ENCODE assay signal across 8 mouse cellular contexts in the genomic region with DNA sequence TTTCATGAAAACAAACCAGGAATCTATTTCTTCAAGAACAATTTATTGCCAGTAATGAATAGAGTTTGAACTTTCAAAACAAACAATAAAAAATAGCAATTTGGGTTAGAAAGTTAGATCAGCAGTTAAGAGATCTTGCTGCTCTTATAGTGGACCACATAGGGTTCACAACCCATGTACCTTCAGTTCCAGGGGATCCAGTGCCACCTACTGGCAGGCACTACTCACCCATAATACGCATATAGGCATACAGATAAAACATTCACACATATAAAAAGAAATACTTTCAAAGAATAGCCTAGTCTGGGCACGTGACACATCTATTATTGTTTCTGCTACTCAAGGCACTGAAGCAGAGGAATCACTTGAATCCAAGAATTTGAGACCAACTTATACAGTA. TPM values are rescaled to one million over a fixed set of nuclear protein-coding genes. Genes with fewer than 3 reads are reported as not detected.
DNase-seq lines count a peak whose midpoint lies in the region; ATAC-seq and TF ChIP-seq lines count a peak whose summit lies in the region.
"Had no signal": no experiment of that assay in that cellular context is flagged by ENCODE, and none has a peak within 500 bp of the region (broad histone marks: within the 10 kb centered on the region; RNA-seq: fewer than 3 reads in every experiment).

No protein-coding gene starts in this region.

- H3K27ac ChIP-seq in intestine, postnatal 0 days (ENCODE audit: low read depth, low read length) = no peak overlapping the region
- H3K27ac ChIP-seq in intestine, embryonic 16.5 days (ENCODE audit: low read length) = no peak overlapping the region
- no peak overlapping the region for H3K27ac ChIP-seq in CH12.LX (ENCODE audit: insufficient read depth, low read depth)
- no peak overlapping the region for H3K27ac ChIP-seq in lung, postnatal 0 days (ENCODE audit: low read length)

- no peak for TF ChIP-seq POLR2A in CH12.LX (IDR thresholded peaks at IDR 0.05; ENCODE audit: low read depth, low read length)

- no peaks in the 10 kb centered on the region for H3K9me3 ChIP-seq in intestine, postnatal 0 days (ENCODE audit: control insufficient read depth)
- no peaks in the 10 kb centered on the region for H3K9me3 ChIP-seq in intestine, embryonic 16.5 days (ENCODE audit: control insufficient read depth, low read length)
- H3K9me3 ChIP-seq in CH12.LX (replicated peaks; ENCODE audit: low read length) = no peaks in the 10 kb centered on the region
- H3K9me3 ChIP-seq in lung, postnatal 0 days (ENCODE audit: low read length) = no peaks in the 10 kb centered on the region
- H3K9me3 ChIP-seq: megakaryocyte, embryonic 14.5 days had no signal

- TF ChIP-seq CTCF in intestine, postnatal 0 days (IDR thresholded peaks at IDR 0.05; ENCODE audit: low read depth) = peak; percentile 81
- peak; percentile 57 to 84 for TF ChIP-seq CTCF in CH12.LX (conservative IDR thresholded peaks at IDR 0.05 in 1 of 2, IDR thresholded peaks at IDR 0.05 in 1 of 2; ENCODE audit: low read depth in 2 of 2, low read length in 2 of 2)
- peak; percentile 90 for TF ChIP-seq CTCF in lung, postnatal 0 days (IDR thresholded peaks at IDR 0.05)

- in situ Hi-C loops in CH12.LX (cut with MboI; ENCODE audit: low pct_ligation_motif_present, low pct_unique_long_range_greater_than_20kb, low sequenced_read_pairs) = no loop called here

- H3K36me3 ChIP-seq in intestine, postnatal 0 days (ENCODE audit: control insufficient read depth, insufficient read depth) = peaks cover 56% of the 10 kb centered on the region
- peaks cover 21% of the 10 kb centered on the region; the same call in 1 of the 2 replicates for H3K36me3 ChIP-seq in intestine, embryonic 16.5 days (ENCODE audit: control insufficient read depth, insufficient read depth, low read length)
- H3K36me3 ChIP-seq in CH12.LX (replicated peaks in 1 of 2; ENCODE audit: control insufficient read depth in 1 of 2, insufficient read depth in 1 of 2, low read length in 1 of 2) = peaks cover 21 to 72% of the 10 kb centered on the region in 2 experiments
- H3K36me3 ChIP-seq in lung, postnatal 0 days (ENCODE audit: insufficient read depth, low read length) = peaks cover 30% of the 10 kb centered on the region

- no peaks in the 10 kb centered on the region for H3K27me3 ChIP-seq in intestine, postnatal 0 days (replicated peaks; ENCODE audit: control insufficient read depth, insufficient read depth, low read length)
- no peaks in the 10 kb centered on the region for H3K27me3 ChIP-seq in intestine, embryonic 16.5 days (replicated peaks; ENCODE audit: control insufficient read depth, insufficient read depth, low read length)
- H3K27me3 ChIP-seq in CH12.LX (replicated peaks) = no peaks in the 10 kb centered on the region
- no peaks in the 10 kb centered on the region for H3K27me3 ChIP-seq in lung, postnatal 0 days (replicated peaks; ENCODE audit: insufficient read depth, low read length)
- H3K27me3 ChIP-seq: megakaryocyte, embryonic 14.5 days had no signal

- 82% methylated on average over 2 of the region's 2 CpGs for WGBS in intestine, postnatal 0 days
- 90% methylated on average over 2 of the region's 2 CpGs for WGBS in intestine, embryonic 16.5 days
- 78% methylated on average over 2 of the region's 2 CpGs for WGBS in lung, postnatal 0 days

- no peak overlapping the region for H3K9ac ChIP-seq in intestine, postnatal 0 days (ENCODE audit: low read depth, low read length)
- H3K9ac ChIP-seq in intestine, embryonic 16.5 days (ENCODE audit: low read depth, low read length) = no peak overlapping the region
- no peak overlapping the region for H3K9ac ChIP-seq in CH12.LX (ENCODE audit: insufficient read depth, low read depth)
- H3K9ac ChIP-seq in lung, postnatal 0 days (replicated peaks; ENCODE audit: low read depth) = no peak overlapping the region

- dilution Hi-C loops in CH12.LX (cut with MboI; ENCODE audit: extremely low pct_ligation_motif_present, extremely low pct_unique_long_range_greater_than_20kb, low sequenced_read_pairs) = no loop called here

- no peak overlapping the region for H3K4me3 ChIP-seq in intestine, postnatal 0 days (ENCODE audit: low read depth, low read length)
- no peak overlapping the region for H3K4me3 ChIP-seq in intestine, embryonic 16.5 days (ENCODE audit: low read length)
- no peak overlapping the region for H3K4me3 ChIP-seq in CH12.LX (replicated peaks in 1 of 3; ENCODE audit: low read depth in 2 of 3, low read length in 2 of 3, poor library complexity in 1 of 3)
- H3K4me3 ChIP-seq in lung, postnatal 0 days (ENCODE audit: low read depth, low read length) = no peak overlapping the region
- H3K4me3 ChIP-seq: megakaryocyte, embryonic 14.5 days had no signal

- no peak overlapping the region for H3K4me2 ChIP-seq in intestine, postnatal 0 days (replicated peaks; ENCODE audit: low read depth)
- no peak overlapping the region for H3K4me2 ChIP-seq in intestine, embryonic 16.5 days (ENCODE audit: low read depth, low read length)
- no peak overlapping the region for H3K4me2 ChIP-seq in CH12.LX (ENCODE audit: insufficient read depth, low read depth, poor library complexity, severe bottlenecking)
- no peak overlapping the region for H3K4me2 ChIP-seq in lung, postnatal 0 days (replicated peaks; ENCODE audit: low read depth, low read length)

- no peak for TF ChIP-seq EP300 in CH12.LX (IDR thresholded peaks at IDR 0.05; ENCODE audit: low read length)
- no peak for TF ChIP-seq EP300 in lung, postnatal 0 days (IDR thresholded peaks at IDR 0.05)

- H3K4me1 ChIP-seq in intestine, postnatal 0 days (replicated peaks; ENCODE audit: control insufficient read depth, insufficient read depth, low read length) = no peaks in the 10 kb centered on the region
- no peaks in the 10 kb centered on the region for H3K4me1 ChIP-seq in intestine, embryonic 16.5 days (ENCODE audit: control insufficient read depth, insufficient read depth, low read length)
- H3K4me1 ChIP-seq in CH12.LX (ENCODE audit: control insufficient read depth in 1 of 2, insufficient read depth in 2 of 2) = peaks cover 0 to 6% of the 10 kb centered on the region in 2 experiments; a peak in 2 of 4 replicates
- H3K4me1 ChIP-seq in lung, postnatal 0 days (ENCODE audit: insufficient read depth, low read depth, low read length) = no peaks in the 10 kb centered on the region

- peak; percentile 81 for TF ChIP-seq RAD21 in CH12.LX (IDR thresholded peaks at IDR 0.05; ENCODE audit: low read depth, low read length)

- no peaks in the 10 kb centered on the region for H3K79me2 ChIP-seq in CH12.LX (replicated peaks; ENCODE audit: control insufficient read depth, extremely low read depth, insufficient read depth, poor library complexity, severe bottlenecking)

- peak; percentile 34 for DNase-seq in CH12.LX (ENCODE audit: extremely low read depth)
- DNase-seq in adipocyte (ENCODE audit: low spot score) = peak; percentile 42
- DNase-seq in lung, postnatal 0 days (ENCODE audit: low spot score) = peak; percentile 69
- DNase-seq in thymus, postnatal 14 days = peak; percentile 72

- ATAC-seq in intestine, postnatal 0 days = no peak
- no peak for ATAC-seq in intestine, embryonic 16.5 days
- peak; percentile 37; the same call in 1 of the 2 replicates for ATAC-seq in granulocyte monocyte progenitor cell, adult 5-6 weeks (replicated peaks; ENCODE audit: poor library complexity, severe bottlenecking)
- peak; percentile 62 for ATAC-seq in lung, postnatal 0 days

TF ChIP-seq in CH12.LX, 34 proteins besides CTCF, POLR2A, EP300 and RAD21:
- TF ChIP-seq TBP (conservative IDR thresholded peaks at IDR 0.05; ENCODE audit: low read depth, low read length) = no peak
- no peak for TF ChIP-seq GABPA (IDR thresholded peaks at IDR 0.05; ENCODE audit: insufficient replicate concordance, low read depth, low read length)
- TF ChIP-seq KAT2A (IDR thresholded peaks at IDR 0.05; ENCODE audit: insufficient replicate concordance, low read length) = no peak
- TF ChIP-seq MYC (IDR thresholded peaks at IDR 0.05; ENCODE audit: low read depth, low read length) = no peak
- TF ChIP-seq SMC3 (IDR thresholded peaks at IDR 0.05; ENCODE audit: low read depth, low read length) = peak; percentile 71

RNA-seq across cellular contexts. Expression of a gene that starts 40.8 kb away (rescaled TPM):
- polyA plus RNA-seq in intestine, postnatal 0 days (2015; fragmentation: Nextera tagmentation; extraction: Ambion mirVana) = 0.67 and 0.89 TPM in 2 replicates
- polyA plus RNA-seq in intestine, embryonic 16.5 days (2015; fragmentation: Nextera tagmentation; extraction: Ambion mirVana) = 2.7 and 4.0 TPM in 2 replicates
- total RNA-seq in CH12.LX (2012; rRNA removed) = not detected in 2 replicates
- total RNA-seq in CH12.LX (2014; rRNA removed) = not detected in 2 replicates
- not detected in 2 replicates for polyA plus RNA-seq in CH12.LX (2012; ENCODE audit: insufficient read length, low read depth)
- 2.3 TPM in 1 of 2 replicates, not detected in the other for total RNA-seq in granulocyte monocyte progenitor cell, adult 5-6 weeks (2014; fragmentation: Nextera tagmentation)
- total RNA-seq in granulocyte monocyte progenitor cell, adult 5-6 weeks (2017) = 0.57 and 1.2 TPM in 2 replicates
- polyA plus RNA-seq in lung, postnatal 0 days (2015; fragmentation: Nextera tagmentation; extraction: Ambion mirVana) = 2.9 and 7.3 TPM in 2 replicates

Comparison
In these comparisons a context has a peak if more than half of its experiments do, and no peak if none do; other contexts are left out.
1. ATAC-seq: peak in granulocyte monocyte progenitor cell, adult 5-6 weeks (single experiment) and lung, postnatal 0 days (single experiment); none in intestine, postnatal 0 days (single experiment) and intestine, embryonic 16.5 days (single experiment).
2. Peak in every context shown above with its lines, with median percentiles within 50 percentile points of each other: CTCF ChIP-seq and DNase-seq.